Mouse (Mus musculus): Measurements from ENCODE around the gene Arl6ip1. TPM values are rescaled to one million over a fixed set of nuclear protein-coding genes. Genes with fewer than 3 reads are reported as not detected.

Arl6ip1 gene
- polyA plus RNA-seq (2012; rRNA removed) = 305 and 337 TPM in 2 replicates

GRCm38 (mm10) chr7:118129430-118130041 lies at the start of gene Arl6ip1:
TSS of gene Arl6ip1 (minus strand) at chr7:118129662.

GRCm38 (mm10) chr7:118115877-118116568 lies 13.4 kb downstream of the Arl6ip1 start, which contains the start of gene Rps15a:
TSS of gene Rps15a (minus strand) at chr7:118116188.

Other genes starting within 250 kb of the Arl6ip1 start
- gene Rps15a, start 13.5 kb downstream of the Arl6ip1 start, polyA plus RNA-seq (2012; rRNA removed) = 3,003 and 3,393 TPM in 2 replicates
- 56.8 and 61.6 TPM in 2 replicates for gene Smg1, start 114.0 kb upstream of the Arl6ip1 start, polyA plus RNA-seq (2012; rRNA removed)